Mouse (Mus musculus) layer of hippocampus, adult 11-12 months (tissue): ENCODE results near the gene Ndufs7.
A peak's percentile ranks its signal among the peaks of the same experiment; 100 is the strongest.
"Not testable (repeated sequence)": the region's sequence is repeated elsewhere in the genome, so short reads cannot be mapped to it uniquely, and the experiment has no call there.

Experiments
- DNase-seq: peaks from one replicate; pipeline ENCODE4 v3.0.0; 2022; ENCODE audit warnings: low spot score

Gene Ndufs7

DNA sequence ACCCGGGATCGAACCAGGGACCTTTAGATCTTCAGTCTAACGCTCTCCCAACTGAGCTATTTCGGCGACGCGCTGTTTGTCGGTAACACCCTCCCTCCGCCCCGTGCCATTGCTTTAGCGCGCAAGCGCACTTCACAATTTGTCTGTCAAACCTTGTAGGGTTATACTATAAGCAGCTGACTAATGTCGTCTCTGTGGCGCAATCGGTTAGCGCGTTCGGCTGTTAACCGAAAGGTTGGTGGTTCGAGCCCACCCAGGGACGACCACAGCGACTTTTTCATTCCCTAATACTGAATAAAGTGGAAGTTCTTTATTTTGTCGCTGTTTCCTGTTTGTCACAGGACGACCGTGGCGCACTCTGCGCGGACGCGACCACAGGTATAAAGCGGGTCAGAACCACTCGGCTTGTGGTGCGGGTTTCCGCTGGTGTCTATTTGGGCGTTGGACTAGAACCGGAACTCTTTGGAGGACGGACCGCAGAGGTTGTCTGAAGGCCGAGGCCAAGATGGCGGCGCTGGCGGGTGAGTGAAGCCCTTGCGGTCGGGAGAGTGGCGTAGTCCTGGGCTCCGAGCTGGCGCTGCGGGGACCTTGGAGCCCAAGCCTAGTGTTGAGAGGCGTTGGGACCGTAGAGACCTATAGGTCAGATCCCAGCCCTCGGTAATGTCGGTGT lies at the start of gene Ndufs7:
TSS of gene Ndufs7 (plus strand) at position 151 of the 670 bp plus-strand sequence.
- DNase-seq: peak; percentile 96

DNA sequence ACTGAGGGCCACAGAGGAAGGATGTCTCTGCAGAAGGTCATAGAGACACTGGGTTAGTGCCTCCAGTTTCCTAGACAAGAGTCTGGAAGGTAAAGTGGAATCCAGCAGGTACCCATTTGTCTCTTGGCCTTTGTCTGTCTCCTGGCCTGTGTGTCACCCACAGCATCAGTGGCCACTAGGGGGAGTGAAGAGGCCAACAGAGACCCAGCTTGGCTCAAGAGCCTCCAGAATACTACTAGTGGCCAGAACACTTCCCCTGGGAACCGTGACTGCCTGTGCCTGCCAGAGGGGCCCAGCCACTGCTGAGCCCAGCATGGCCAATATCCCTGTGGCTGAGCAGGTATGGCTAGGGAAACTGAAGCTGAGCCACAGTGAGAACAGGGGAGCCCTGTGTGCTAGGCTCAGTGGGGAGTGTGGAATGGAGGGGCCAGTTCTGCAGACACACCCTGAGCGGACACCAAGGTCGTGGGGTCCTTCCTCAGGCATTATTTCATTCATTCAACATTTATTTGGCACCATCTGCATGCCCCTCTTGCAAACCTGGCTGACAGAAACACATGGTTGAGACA lies 49.4 kb upstream of the Ndufs7 start:
- DNase-seq: peak; percentile 89

DNA sequence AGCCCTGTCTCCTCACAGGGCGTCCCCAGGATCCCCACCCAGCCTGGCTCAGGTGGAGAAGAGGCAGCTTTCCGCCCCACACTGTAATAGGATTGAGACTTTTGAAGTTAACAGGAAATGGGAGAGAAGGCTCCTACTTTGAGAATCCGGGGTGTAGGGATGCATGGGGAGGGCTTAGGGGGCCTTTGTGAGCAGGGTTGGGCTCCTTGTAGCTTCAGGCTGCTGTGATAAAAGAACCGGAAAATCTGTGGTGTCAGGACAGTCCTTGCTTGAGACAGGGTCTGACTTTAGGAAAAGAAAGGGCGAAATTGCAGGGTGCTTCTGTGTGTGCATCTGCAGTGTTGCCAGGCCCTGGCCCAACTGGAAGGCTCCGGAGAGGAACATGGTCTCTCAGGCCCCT lies 48.4 kb upstream of the Ndufs7 start:
- DNase-seq: no peak

DNA sequence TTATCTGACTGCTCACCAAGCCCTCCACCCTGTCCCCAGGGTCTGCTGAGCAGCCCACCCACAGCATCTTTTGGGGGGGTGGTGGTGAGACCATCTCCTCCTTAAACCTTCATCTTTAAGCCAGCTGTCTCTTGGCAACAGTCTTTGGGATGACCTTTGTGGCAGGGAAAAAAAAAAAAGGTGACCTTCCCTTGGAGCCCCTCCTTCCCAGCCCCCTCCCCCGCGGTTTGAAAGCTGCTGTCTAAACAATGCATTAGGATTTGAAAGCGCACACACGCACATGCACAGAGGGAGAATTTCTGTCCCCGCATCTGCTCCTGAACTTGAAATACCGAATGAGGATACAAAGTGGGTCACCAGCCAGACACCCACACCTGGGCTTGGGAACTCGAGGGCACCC lies 44.9 kb upstream of the Ndufs7 start:
- DNase-seq: no peak

DNA sequence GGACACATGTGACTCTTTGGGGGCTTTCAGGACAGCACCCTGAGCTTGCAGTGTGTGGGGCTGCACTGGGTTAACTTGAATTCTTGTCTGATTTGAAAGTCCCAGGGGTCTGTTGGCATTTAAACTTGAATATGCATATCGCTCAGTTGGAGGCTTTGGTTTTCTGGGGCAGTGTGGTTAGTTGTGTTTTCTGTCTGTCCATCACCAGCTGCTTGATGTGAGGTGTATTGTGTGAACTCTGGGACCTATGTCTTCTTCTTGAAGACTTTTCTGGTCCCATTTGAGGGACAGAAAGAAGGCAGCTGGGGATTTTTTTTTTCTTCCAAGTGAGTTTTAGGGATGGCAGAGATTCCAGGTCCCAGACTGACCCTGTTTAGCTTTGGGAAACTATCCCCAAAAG lies 41.7 kb upstream of the Ndufs7 start:
- no peak for DNase-seq

- no peak for DNase-seq
Observed at GRCm38 (mm10) chr10:80207676-80208075, 41.2 kb upstream of the Ndufs7 start.

- DNase-seq: no peak
Observed at GRCm38 (mm10) chr10:80208248-80208647, 40.7 kb upstream of the Ndufs7 start.

DNA sequence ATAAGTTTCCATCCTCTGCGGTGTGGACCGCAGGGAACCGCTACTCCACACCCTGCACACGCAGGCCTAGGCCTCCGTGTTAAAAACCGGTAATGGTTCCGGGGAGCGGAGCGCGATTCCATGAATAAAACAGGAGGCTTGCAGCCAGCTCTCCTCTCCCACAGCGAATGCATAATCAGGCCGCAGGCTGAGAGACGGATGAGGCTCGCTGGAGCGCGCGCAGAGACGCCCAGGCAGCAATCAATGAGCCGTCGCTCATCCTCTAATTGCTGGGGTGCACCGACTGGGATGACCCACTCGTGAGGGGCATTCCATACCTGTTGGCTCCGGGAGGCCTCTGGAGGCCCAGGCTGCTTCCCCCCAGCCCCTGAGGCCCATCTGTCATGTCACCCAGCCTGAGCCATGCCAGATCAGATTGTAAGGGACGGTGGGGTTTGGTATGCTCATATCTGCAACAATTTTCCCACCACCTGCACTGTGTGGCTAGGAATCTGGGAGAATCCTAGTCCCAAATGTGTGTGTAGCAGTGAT lies 40.0 kb upstream of the Ndufs7 start:
- no peak for DNase-seq

DNA sequence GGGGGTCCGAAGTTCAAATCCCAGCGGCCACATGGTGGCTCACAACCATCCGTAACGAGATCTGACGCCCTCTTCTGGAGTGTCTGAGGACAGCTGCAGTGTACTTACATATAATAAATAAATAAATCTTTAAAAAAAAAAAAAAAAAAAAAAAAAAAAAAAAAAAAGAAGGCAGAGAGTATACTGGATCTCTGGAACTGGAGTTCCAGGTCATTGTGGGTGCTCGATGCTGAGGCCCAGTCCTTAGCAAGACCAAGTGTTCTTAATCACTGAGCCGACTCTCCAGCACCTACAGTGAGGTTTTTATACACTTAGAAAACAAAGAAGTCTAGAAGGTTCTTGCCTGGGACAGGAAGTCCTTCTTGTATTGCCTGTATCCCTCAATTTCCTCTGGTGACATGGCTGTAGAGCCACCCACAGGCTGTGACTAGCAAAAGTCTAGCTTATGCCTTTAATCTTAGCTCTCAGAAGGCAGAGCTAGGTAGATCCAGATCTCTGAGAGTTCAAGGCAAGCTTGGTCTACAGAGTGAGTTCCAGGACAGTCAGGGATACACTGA lies 37.3 kb upstream of the Ndufs7 start:
- DNase-seq: not testable (repeated sequence)

DNA sequence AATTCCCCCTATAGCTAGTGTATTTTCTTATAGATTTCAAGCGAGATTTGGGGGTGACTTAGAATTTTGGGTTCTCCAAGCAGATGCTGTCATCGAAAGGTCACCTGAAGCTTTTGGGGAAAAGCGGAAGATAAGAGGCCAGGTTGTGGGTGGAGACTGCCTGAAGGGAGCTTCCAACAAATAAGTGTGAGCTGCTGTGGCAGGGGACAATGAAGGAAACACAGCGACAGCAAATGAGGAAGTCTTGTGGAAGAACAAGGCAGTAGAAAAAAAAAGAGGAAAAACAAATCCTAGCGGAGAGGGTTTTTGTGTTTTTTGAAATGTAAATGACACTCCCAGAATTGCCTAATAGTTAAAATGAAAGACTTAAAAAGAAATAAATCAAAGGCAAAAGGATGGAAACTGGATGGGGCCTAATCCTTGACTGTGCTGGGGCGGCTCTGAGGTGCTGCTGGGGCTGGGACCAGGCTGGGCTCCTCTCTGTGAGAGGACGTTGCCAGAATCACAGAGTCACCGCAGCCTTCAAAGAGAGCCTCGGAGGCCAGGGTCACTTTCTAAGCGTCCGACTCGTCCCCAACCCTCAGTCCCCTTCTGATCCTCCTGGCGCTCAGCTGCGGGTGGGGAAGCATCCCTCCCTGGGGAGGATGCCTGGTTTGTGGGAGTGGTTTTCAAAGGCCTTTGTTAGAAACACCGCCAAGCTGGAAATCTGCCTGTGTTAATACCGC lies 33.7 kb upstream of the Ndufs7 start:
- DNase-seq: no peak

- no peak for DNase-seq
Observed at GRCm38 (mm10) chr10:80220676-80221075, 28.2 kb upstream of the Ndufs7 start.

DNA sequence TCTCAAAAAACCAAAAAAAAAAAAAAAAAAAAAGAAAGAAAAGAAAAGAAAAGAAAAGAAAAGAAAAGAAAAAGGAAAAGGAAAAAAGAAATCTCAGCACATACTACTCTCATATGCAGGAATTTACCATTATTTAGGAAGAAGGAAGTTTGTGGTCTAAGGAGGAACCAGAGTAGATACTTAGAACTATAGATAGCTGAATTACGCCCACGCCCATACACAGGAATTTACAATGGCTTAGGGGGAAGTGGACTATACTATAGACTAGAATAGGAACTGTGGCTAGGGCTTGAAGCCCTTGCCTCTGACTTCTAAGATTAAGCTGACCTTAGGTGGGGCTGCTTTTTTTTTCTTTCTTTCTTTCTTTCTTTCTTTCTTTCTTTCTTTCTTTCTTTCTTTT lies 25.8 kb upstream of the Ndufs7 start:
- not testable (repeated sequence) for DNase-seq

DNA sequence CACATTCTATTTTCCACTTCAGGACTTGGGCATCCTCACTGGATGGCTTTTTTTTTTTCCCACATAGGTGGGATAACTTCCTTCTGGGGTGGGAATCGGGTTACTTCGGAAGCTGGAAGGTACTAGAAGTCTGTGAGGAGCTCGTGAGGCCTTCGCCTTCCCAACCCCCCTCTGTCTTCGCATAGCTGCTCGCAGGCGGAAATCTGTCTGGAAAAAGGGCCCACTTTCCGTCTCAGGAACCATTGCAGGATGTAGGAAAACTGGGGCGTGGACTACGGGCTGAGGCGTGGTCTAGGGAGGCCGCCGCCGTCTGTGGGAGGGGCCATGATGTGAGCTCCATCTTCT lies 22.9 kb upstream of the Ndufs7 start:
- DNase-seq: no peak

GRCm38 (mm10) chr10:80226416-80227165 lies 22.3 kb upstream of the Ndufs7 start, which contains the start of gene Mum1:
Gene Mum1 (plus strand): TSS chr10:80226434.
- DNase-seq: peak; percentile 99

GRCm38 (mm10) chr10:80227166-80227539 lies 21.8 kb upstream of the Ndufs7 start:
- no peak for DNase-seq

DNA sequence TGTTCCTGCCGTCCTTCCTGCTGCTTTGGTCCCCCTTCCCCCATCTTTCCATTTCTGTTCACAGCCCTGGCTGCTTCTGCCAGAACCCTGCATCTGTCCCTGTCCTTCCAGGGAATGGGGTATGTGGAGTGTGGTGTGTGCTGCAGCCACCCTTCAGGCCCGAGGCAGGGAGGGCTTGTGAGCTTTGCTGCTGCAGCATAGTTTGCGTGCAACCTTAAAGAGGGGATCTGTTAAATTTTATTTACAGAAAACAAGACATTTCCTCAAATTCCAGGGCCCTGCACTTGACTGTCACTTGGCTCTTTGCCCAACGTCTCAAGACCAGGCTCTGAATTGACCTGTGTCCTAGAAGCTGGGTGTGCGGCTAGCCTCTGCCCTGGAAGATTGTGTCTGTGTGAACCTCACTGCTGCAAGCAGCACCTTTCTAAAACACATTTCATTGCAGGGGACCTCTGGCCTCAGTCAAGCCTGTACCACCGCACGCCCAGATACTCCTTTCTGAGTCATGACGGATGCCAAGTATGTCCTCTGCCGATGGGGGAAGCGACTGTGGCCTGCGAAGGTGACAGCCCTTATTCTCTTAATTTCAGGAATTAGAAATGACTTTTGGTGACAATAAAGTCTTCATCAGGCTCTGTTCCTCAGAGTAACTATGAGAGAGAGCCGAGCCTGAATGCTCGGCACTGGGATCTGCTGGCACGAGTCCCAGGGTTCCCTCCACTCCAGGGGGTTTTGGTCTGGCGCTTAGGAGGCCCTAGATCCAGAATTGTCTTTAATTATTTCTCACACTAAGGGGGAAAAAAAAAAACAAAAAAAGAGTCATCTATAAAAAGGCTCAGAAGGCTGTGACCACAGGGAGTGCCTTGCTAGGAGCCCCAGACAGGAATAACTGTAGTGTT lies 20.8 kb upstream of the Ndufs7 start:
- no peak for DNase-seq

DNA sequence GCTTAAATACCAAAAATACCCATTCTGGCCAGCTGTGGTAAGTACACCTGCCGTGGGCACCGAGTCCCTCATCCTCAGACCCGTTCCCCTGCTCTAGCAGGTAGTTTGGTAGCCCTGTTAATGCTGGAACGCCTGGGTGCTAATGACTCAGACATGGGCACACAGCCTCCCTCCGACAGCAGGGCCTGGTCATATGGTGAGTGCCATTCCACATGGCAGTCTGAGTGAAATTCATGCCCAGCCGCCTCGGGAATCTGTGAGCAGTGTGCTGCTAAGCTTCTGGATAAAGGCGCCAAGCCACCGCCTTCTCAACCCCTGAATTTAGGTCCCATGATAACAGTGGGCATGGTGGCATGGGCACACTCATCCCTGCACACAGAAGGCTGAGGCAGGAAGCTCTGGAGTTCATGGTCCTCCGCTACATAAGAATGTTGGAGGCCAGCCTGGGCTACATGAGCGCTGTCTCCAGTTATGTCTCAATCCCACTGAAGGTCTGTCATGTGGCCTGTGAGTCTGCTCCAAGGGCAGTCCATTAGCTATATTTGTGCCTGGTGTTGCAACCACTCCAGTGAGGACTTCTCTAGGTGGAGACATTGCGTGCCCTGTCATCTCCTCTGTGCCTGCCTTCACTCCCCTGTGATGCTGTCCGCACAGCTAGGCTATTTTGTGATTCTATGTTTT lies 12.6 kb upstream of the Ndufs7 start:
- no peak for DNase-seq

DNA sequence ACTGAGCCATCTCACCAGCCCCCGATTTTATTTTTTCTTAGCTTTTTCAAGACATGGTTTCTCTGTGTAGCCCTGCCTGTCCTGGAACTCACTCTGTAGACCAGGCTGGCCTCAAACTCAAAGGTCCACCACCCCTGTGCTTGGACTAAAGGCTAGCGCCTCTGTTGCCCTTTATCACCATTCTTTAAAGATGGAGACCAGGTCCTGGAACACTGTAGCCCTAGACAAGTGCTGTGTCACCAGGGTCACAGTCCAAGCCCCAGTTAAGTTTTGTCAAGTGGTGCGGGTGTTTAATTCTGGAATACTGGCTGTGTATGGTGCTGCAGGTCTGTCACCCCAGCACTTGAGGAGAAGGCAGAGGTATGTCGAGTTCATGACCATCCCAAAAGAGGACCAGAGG lies 11.9 kb upstream of the Ndufs7 start:
- DNase-seq: no peak

GRCm38 (mm10) chr10:80238306-80238705 lies 10.6 kb upstream of the Ndufs7 start:
- DNase-seq: no peak

DNA sequence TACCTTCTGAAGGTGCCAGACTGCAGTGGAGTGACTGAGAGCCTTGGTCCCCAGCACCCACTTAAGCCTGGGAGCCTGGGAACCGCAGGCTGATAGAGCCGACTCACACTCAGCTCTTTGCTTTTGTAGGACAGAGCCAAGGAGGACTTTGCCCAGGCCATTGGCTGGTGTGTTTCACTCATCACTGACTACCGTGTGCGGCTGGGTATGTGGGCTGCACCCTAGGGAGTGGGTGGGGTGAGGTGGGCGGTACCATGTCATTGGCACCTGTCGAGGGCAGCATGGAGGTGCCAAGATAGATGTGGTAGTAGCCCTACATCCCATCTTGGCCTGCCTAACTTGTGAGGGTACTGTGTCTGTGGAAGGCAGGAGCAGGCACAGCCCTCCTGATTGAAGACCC lies 9.1 kb upstream of the Ndufs7 start:
- DNase-seq: no peak

DNA sequence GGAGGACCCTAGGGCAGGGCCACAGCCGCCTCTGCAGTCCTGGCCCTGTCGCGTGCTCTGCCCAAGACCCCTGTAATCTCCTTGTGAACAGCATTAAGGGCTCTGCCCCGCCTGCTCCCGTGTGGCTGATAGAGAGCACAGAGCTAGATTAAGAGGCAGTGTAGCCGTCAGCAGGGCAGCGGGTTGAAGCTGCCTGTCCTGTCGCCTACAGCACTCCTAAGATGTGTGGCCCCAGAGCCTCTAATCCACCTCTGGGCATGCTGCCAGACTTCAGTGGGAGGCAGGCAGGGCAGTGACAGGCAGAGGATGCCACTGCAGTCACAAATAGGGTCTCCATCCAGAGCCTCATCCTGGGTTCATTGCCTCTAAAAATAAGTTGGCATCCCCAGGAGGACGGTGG lies 6.8 kb upstream of the Ndufs7 start:
- DNase-seq: no peak
